Mouse (Mus musculus) large intestine, adult 2 months (tissue): ENCODE measurements around the gene Cdc42se1. TPM values are rescaled to one million over a fixed set of nuclear protein-coding genes. Genes with fewer than 3 reads are reported as not detected.
A peak's percentile ranks its signal among the peaks of the same experiment; 100 is the strongest.
"Not testable (repeated sequence)": the region's sequence is repeated elsewhere in the genome, so short reads cannot be mapped to it uniquely, and the experiment has no call there.

ENCODE experiments used
- DNase-seq: peaks from one replicate; pipeline ENCODE4 v3.0.0-alpha.2; 2012; ENCODE audit warnings: low read depth, low spot score
- WGBS: fragments of 180-500 bp; shearing (Covaris S2); methylation state at CpG from one replicate; pipeline ENCODE4 v1.1.7; 2018; 5-methylcytosine and 5-hydroxymethylcytosine counted together
- polyA plus RNA-seq: library from polyadenylated mRNA; depleted of rRNA; stranded (reverse); fragments of >200 nt; gene quantifications from 2 replicates; pipeline ENCODE4 v1.2.3, GENCODE M21; 2012; rRNA removed

Gene Cdc42se1
- polyA plus RNA-seq: 67.2 and 80.0 TPM in 2 replicates

DNA sequence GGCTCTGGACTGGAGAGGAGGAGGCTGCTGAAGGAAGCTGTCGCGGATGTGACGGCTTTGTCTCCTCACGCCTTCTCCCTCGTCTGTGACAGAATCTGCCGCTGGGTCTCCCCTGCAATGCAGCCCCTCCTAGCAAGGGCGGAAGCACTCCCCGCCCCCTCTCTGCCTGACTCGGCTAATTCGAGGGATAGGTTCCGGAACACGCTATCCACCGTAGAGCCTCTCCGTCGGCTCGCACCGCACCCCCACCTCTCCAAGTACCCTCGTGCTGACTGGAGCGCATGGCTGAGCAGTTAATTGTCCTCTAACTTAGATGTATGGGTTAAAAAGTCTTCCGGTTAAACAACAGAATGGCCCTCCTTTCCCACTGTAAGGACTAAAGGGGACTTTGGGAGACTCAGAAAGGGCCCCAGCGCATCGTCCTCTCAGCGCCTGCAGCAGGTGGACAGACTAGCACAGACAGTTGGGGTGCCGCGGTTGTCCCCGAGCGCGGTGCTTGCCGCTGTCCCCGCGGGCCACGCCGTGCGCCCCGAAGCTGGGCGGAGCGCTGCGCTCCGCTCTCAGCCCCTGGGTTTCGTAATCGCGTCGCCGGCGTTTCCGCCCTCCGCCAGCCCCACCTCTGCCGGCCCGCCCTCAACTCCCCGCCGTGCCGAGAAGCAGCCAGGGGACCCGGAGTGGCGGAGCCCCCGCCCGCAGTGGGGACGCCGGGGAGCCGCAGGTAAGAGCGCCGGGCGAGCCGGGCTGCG is at the start of gene Cdc42se1:
TSS of gene Cdc42se1 (plus strand) at position 585 of the 746 bp plus-strand sequence.
- no peak for DNase-seq
- WGBS: under 1% methylated on average over 63 of the region's 64 CpGs

DNA sequence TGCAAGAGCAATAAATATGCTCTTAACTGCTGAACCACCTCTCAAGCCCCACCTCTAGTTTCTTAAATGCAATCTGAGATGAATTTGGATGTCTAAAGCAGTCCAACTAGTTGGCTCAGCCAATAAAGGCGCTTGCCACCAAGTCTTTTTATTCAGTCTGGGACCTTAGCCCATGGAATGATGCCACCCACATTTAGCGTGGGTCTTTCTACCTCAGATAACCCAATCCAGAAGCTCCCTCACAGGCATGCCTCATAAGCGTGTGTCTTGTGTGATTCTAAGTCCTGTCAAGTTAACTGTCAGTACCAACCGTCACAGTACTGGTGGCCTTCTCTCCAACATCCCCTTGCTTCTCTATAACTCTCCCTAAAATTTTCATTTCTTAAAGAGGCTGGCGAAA is 49.6 kb upstream of the Cdc42se1 start:
- DNase-seq: no peak
- WGBS: 87% methylated on average over 5 of the region's 5 CpGs

DNA sequence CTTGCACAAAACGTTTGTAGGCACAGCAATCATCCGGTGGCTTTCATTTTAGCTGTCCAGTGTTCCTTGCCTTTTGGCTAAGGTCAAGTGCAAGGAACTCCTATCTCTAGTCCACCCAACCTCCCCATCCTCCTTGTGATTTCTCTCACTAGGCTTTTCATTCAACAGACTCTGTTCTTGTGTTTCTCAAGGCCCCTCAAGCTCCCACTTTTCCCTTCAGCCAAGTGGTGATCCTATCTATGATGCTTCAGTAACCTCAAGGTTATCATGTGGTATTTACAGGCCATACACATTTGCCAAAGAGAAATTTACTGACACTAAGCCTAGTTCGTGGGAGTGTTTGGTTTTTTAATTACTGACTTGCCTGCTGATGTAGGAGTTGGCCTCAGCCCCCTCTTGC is 48.6 kb upstream of the Cdc42se1 start:
- DNase-seq: no peak

DNA sequence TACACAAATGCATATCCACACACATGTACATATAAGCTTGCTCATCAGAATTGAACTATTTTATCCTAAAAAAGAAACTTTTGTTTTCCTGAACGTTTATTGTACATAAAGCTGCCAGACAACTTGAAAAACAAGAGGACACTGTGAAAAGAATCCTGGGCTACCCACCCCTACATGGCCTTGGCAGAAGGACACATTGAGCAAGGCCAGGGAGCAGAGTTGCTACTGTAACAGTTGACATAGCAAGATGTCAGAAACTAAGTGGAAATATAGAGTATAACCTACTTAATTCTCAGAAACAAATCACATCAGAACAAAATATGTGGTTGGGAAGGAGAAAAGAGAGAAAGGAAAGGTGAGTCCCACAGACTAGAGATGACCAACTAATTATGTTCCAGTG is 46.7 kb upstream of the Cdc42se1 start:
- no peak for DNase-seq
- 58% methylated on average over 1 of the region's 1 CpGs for WGBS

More for the DNA sequence above, 48.6 kb upstream of the Cdc42se1 start:
- 57% methylated on average over 3 of the region's 3 CpGs for WGBS

DNA sequence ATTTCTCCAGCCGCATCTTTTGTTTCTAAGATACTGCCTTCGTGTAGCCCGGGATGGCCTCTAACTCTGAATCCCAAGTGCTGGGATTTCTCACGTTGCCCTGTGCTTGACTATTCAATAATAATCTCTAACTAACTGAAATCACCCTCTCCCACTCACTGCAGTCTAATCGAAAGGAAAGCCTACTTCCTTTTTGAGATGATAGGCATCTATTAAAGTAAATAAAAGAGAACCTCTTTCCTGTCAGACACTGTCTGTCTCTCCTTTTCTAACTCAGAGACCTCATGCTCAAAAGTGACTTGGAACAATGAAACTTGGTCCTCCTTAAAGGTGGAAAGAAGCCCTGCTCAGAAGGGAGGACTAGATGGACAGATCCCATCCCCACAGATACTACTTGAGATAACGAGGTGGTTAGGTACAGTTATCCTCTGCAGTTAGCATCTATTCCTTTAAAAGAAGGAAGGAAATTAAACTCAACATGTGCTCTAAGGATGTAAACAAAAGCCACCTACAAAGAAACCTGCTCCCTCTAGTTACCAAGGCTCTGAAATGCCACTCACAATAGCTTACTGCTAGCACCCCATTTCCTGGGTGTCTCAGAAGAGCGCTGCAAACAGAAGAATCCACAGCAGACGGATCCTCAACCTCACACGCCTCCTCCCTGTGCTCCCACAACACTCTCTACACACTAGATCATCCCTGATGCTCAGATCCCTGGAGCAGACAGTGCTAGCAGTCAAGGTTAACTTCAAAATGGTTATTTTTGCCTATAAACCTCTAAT is 43.5 kb upstream of the Cdc42se1 start:
- DNase-seq: no peak
- 86% methylated on average over 9 of the region's 9 CpGs for WGBS

DNA sequence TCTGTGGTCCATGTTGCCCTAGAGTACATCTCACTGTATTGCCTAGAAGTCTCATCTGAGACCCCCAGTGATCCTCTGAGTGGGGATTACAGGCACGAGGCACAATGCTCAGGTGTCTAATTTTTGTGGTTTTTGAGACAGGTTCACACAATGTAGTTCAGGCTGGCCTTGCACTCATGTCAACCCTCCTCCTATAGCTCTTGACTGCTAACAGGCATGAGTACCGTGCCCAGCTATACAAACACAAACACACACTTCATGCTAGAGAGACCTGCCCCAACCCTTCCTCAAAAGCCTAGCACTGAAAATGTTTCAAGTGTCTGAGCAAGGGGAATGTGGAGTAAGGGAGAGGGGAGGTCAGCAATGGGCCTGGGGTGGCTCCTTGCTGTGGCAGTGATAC is 42.4 kb upstream of the Cdc42se1 start:
- 86% methylated on average over 2 of the region's 2 CpGs for whole genome bisulfite sequencing

DNA sequence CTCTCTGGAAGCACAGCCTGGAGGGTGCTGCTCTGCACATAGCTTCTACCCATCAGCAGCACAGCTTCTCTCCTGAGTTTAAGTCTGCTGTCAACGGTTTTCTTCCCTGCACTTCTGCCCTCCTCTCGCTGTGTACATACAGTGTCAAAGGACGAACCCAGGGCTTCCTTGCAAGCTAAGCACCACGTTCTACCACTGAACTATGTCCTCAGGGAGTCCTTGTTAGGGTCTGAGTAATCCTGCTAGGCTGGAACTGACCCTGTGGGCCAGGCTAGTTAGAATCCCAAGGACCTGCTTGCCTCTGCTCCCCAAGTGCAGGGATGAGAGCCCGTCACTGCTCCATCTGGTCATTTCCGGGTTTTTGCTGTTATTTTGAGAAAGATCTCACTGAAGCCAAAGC is 41.6 kb upstream of the Cdc42se1 start:
- 92% methylated on average over 6 of the region's 6 CpGs for WGBS

More for the DNA sequence above, 42.4 kb upstream of the Cdc42se1 start:
- no peak for DNase-seq

DNA sequence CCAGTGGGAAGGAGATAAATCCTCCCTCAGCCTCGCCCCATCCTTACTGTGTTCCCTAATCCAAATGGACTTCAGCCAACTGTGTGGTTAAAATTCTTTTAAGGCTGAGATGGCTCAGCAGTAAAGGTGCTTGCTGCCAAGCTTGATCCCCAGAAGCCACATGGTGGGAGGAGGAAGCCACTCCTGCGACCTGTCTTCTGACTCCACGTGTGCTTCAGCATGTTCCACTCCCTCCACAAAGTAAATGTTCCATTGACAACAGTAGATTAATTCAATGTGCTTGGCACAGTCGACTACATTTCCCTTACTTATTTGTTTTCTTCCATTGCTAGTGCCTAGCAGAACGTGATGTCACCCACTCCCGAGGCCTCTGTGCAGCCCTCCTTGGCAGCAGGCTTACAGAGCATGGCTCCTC is 33.8 kb upstream of the Cdc42se1 start:
- no peak for DNase-seq
- WGBS: 50% methylated on average over 6 of the region's 6 CpGs

More for the DNA sequence above, 41.6 kb upstream of the Cdc42se1 start:
- DNase-seq: no peak

DNA sequence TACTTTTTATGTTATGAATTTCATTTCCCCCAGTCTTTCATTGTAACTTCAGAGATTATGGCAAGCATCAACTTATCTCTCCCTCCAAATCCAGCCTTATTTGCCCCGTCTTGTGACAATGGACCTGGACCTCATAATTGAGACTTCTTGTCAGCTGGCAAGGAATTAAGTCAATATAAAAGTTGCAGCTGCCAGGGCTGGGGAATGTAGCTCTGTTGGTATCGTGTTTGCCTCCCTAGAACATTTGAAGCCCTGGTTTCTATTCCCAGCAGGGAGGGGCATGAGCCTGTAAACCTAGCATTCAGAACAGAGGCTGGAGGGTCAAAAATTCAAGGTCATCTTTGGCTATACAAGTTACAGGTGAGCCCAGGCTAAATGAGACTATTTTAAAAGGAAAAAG is 32.8 kb upstream of the Cdc42se1 start:
- 58% methylated on average over 2 of the region's 2 CpGs for WGBS
- DNase-seq: no peak

DNA sequence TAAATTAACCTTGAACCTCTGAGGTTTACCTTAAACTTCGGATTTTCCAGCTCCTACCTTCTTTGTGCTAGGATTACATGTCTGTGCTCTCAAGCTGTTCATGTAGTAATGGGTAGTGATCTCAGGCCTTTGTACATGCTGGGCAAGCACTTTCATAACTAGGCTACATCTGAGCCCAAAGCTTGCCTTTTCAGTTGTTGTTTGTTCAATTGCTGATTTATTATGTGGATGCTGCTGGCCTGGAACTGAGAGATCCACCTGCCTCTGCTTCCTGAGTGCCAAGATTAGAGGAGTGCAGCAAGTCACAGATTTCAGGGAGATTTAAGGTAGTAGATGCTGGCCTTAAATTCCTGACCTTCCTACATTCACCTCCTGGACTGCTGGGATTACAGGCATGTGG is 29.4 kb upstream of the Cdc42se1 start:
- WGBS: 82% methylated on average over 1 of the region's 1 CpGs
- DNase-seq: no peak

DNA sequence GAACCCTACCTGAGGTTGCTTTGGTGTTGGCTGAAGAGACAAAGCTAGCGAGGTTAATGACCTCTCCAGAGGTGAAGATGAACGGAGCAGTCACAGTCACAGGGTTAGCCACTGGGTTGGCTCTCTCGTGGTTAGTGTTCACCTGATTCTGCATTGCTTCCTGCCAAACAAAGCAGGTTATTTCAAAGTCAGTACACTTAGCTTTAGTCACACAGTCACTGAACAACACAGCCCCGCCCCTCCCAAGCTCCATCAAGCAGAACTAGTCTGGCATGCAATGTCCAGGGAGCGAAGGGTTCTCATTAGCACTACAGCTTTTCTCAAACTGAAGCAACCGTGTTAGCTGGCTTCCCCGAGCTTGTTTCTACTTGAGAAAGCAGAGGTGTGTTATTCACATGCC is 28.4 kb upstream of the Cdc42se1 start:
- 73% methylated on average over 7 of the region's 7 CpGs for WGBS
- DNase-seq: no peak

DNA sequence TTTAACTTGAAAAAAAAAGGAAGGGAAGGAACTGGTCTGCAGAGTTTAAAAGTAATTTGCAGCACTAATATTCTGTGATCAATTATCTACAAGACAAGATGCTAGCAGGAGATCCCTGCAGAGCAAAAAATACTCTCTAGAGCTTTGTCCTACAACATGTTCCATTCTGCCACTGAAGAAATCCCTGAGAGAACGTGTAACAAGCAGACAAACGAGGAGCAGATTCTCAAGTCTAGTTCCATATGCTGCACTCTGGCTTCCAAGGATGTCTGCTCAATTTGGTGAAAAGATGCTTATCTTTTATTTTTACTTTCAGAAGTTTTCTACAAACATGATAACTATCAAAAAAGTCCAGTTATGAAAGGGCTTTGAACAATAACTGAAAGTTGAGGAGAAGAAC is 28.0 kb upstream of the Cdc42se1 start:
- 89% methylated on average over 2 of the region's 2 CpGs for WGBS
- no peak for DNase-seq

DNA sequence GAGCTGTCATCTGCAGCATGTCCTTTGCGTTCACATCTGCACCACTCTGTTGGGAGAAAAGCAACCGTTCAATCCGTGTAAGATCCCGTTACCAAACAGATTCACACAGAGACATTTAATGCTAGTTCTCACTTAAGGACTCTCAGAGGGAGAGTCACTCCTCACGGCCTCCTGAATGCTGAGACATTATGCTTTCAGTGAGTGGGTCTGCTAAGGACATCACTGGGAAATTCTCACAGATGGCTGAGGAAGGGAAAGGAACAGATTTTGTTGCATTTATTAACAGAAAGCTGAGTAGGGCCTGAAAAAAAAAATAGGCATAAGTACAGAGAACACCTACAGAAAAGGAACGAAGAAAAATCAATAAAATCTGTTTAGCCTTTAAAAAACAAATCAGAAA is 24.7 kb upstream of the Cdc42se1 start:
- no peak for DNase-seq
- 93% methylated on average over 6 of the region's 6 CpGs for WGBS

DNA sequence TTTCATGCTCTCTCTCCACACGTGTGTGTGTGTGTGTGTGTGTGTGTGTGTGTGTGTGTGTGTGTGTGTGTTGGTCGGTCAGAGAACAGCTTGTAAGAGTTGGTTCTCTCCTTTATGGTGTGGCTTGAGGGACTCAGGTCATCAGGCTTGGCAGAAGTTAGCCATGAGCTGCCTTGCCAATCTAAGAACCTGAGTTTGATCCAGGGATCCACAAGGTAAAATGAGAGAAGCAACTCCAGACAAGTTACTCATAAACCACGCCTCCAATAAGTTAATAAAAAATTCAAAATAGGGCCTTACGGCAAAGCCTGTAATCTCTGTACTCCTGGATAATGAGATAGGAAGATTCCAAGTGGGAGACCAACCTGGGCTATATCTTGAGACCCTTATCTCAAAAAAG is 20.2 kb upstream of the Cdc42se1 start:
- WGBS: 76% methylated on average over 4 of the region's 4 CpGs
- no peak for DNase-seq

DNA sequence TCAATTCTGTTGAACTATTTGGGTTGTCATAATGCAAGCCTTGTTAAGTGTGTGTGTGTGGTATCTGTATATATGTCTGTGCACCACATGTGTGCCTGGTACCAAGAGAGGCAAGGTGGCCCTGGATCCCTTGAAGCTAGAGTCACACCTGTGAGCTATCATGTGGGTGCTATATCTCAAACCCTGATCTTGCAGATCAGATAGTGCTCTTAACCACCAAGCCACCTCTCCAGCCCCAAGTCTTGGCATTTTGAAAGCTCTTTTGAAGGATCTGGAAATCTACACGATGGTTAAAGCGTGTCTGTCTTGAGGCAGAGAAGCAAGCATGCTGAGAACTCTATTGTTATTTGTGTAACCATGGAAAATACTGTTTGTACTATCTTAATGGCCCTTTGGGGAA is 17.9 kb upstream of the Cdc42se1 start:
- 58% methylated on average over 2 of the region's 2 CpGs for WGBS
- DNase-seq: no peak

DNA sequence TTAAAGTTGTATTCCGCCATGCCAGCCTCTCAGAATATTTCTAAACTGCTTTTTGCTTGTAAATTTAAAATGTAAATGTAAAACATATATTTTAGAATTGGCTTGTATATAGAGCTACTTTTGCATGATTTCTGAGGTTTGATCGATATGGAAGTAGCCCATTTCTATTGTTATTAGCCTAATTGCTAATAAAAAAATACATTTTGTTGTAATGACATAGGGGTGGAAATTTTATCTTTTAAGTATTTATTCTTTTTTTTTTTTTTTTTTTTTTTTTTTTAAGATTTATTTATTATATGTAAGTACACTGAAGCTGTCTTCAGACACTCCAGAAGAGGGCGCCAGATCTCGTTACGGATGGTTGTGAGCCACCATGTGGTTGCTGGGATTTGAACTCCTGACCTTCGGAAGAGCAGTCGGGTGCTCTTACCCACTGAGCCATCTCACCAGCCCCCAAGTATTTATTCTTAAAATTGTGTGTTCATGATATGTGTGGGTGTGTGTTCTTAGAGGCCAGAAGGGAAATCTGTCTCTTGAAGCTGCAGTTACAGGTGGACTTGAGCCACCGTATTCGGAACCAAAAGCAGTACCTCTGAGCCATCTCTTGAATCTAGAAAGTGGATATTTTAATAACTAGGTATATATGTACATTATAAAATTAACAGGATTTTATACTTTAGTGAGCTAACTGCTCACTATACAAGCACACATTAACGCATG is 15.5 kb upstream of the Cdc42se1 start:
- WGBS: 85% methylated on average over 10 of the region's 10 CpGs
- not testable (repeated sequence) for DNase-seq

DNA sequence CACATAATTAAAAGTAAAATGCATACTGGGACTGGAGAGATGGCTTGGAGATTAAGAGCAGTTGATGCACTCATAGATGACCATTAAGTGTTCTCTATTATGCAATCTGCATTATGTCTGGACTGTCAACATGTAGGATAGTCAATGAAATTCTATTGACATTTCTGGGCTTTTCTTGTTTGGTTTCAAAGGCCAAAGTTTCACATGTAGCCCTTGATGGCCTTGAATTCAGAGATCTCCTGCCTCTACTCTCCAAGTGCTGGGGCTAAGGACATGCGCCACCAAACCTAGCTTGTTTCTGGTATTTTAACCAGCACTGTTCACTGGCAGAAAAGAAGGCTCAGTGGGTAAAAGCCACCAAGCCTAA is 14.9 kb upstream of the Cdc42se1 start:
- 96% methylated on average over 1 of the region's 1 CpGs for WGBS

DNA sequence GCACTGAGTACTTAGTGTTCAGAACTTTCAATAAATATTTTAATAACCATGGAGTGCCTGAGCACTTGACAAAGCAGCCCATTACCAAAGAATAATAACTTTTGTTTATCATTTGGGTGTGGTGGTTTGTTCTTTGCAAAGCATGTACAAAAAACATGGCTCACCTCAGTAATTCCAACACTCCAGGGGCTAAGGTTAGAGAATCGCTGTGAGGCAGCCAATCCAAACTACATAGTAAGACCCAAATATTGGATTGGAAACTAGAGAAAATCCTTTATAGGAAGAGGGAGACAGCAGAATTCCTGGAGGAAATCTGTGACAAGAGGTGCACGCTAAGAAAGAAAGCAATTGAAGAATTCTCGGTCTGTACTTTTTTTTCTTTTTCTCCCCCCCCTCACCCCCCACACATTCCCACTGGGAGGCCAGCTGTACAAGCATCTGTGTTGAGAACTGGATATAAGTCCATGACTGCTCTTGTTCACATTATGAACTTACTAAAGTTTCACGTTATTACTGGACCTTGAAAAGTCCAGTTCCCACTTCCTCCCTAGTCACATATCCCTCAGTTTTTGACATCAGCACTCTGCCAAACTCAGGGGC is 11.8 kb upstream of the Cdc42se1 start:
- no peak for DNase-seq
- 2% methylated on average over 4 of the region's 4 CpGs for WGBS

More for the DNA sequence above, 14.9 kb upstream of the Cdc42se1 start:
- DNase-seq: no peak

DNA sequence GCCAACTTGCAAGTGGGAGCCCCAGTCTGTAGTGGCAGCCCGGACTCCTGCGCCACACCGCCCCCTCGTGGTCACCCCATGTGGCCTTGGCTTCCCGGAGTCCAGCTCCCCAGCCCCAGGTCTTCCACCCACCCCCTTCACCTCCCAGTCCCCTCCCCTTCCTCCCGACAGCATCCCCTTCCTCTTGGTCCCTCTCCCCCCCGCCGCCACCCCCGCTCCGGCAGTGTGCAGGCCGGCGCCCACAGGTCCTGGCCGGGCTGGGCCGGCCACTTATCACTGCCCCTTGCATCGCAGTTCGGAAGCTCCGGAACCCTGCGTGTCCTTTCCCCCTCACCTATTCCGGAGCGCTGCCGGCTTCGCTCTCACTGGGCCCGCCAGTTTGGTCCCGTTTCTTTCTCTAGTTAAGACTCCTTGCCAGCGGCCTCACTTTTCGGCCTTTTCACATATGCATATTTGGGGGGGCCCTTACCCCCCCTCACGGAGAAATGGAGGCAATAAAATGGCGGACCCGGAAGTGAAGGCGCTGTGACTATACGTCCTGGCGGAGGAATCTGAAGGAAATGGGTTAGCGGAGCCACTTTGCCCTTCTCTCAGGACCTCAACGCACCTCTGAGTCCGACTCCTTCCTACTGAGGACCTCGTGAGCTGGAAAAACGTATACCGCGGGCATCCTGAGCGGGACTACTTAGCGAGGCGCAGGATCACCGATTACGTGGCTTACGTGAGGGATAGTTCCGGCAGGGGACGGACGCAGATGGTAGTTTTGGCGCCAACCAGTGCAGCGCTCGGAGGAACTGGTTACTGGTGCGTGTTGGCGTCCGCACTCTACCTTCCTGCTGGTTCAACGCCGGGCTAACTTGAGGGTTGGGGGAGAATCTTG is 11.0 kb upstream of the Cdc42se1 start, which contains the start of gene Gabpb2:
TSS of gene Gabpb2 (minus strand) at position 662 of the 880 bp plus-strand sequence.
- WGBS: under 1% methylated on average over 56 of the region's 56 CpGs

More for the DNA sequence above, 11.0 kb upstream of the Cdc42se1 start, which contains the start of gene Gabpb2:
- peak; percentile 65 for DNase-seq
